Mouse (Mus musculus): ENCODE data around the gene Clspn. TPM values are rescaled to one million over a fixed set of nuclear protein-coding genes. Genes with fewer than 3 reads are reported as not detected.
A peak's percentile ranks its signal among the peaks of the same experiment; 100 is the strongest.

Clspn gene
- total RNA-seq, 2 experiments from 2014 or later, result 2.9 to 3.5 TPM

GRCm38 (mm10) chr4:126554462-126554861 is 2.3 kb upstream of the Clspn start:
- DNase-seq, result peak in 1 of 2 experiments; percentile 11

DNA sequence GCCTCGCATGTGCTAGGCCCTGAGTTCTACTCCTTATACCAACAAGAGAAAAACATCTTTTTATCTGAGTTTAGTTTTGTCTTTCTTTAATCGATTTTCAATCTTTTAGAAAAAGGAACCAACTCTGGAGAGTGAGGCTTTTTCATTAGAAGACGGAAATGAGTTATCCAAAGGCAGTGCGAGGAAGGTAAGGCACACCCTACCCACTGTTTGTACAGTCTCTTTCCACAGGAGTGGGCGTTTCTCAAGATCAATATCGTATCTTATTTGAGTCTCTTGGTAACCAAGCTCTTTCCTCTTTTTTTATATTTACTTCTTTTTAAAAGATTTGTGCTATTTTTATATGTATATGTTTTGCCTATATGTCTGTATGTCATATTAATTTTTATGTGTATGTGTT is 7.1 kb downstream of the Clspn start:
- no peak for DNase-seq

DNA sequence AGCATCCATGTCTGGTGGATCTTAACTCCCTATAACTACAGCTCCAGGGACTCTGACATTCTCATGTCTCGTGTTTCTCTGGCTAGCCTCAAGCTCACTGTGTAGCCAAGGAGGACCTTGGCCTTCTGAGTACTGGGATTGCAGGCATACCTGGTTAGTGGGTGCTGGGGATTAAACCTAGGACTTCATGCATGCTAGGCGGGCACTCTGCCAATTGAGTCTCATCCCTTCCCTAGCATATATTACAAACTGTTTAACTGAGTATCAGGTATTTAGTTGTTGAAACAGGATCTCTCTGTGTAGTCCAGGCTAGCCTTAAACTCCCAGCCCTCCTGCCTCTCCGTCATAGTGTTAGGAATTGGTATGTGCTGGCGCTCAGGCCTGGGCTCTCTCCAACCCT is 10.5 kb downstream of the Clspn start:
- no peak for DNase-seq

GRCm38 (mm10) chr4:126569783-126570182 is 13.0 kb downstream of the Clspn start:
- DNase-seq, result no peak

DNA sequence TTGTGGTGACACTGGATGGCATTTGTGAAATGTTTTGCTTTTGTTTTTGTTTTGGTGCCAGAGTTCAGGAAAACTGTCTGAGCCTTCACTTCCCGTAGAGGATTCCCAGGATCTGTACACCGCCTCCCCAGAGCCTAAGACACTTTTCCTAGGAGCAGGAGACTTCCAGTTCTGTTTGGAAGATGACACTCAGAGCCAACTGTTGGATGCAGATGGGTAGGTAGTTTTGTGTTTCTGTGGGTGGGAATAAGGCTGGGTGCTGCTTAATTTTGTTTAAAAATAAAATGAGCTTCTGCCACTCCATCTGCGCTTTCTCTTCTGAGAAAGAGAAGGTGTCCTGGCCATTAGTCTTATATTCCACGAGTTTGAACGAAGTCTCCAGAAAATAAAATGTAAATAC is 19.5 kb downstream of the Clspn start:
- DNase-seq, result no peak

GRCm38 (mm10) chr4:126577920-126578319 is 21.2 kb downstream of the Clspn start:
- DNase-seq, result no peak

- no peak for DNase-seq
These were observed 22.3 kb downstream of the Clspn start for GRCm38 (mm10) chr4:126579077-126579476.

- DNase-seq, result no peak
These were observed 29.0 kb downstream of the Clspn start for GRCm38 (mm10) chr4:126585739-126586138.

GRCm38 (mm10) chr4:126592039-126592438 is 35.3 kb downstream of the Clspn start:
- no peak for DNase-seq

- DNase-seq, result peak; percentile 52 to 72
These were observed 43.4 kb downstream of the Clspn start for GRCm38 (mm10) chr4:126599971-126600754.

DNA sequence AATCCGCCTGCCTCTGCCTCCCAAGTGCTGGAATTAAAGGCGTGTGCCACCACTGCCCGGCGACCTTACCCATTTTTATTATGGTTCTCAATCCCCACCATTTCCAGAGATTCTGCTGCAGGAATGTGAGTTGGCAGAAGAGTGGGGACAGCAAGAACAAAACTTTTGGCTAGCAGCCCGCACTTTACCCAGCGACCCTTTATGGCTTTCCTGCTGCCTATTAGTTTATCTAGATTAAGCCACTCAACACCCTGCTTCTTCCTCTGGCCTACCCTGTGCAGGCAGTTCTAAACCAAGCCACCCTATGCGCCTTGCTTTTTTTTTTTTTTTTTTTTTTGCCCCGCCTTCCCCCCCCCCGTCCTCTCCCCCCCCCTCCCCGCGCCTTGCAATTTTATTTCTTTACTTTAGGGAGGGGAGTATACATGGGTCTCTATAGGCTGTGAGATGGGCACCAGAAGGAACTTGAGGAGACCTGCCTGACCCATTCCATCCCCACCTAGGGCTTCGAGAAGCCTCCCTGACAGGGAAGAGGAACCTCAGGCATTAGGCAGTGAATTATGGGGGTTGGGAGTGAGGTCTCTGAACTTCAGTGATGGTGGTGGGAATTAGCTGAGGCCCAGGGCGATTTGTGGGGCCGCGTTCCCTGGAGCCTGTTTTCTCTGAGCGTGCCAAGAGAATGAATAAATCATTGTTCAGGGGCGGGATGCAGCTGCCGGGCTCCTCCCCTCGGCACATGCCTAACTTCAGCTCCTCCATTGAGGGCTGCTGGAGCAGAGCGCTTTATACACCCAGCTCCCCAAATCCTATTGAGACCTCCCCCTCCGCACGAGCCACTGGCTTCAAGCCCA is 45.1 kb downstream of the Clspn start:
- DNase-seq, result peak; percentile 54 to 71

GRCm38 (mm10) chr4:126602445-126602762 is 45.7 kb downstream of the Clspn start:
- no peak for DNase-seq

DNA sequence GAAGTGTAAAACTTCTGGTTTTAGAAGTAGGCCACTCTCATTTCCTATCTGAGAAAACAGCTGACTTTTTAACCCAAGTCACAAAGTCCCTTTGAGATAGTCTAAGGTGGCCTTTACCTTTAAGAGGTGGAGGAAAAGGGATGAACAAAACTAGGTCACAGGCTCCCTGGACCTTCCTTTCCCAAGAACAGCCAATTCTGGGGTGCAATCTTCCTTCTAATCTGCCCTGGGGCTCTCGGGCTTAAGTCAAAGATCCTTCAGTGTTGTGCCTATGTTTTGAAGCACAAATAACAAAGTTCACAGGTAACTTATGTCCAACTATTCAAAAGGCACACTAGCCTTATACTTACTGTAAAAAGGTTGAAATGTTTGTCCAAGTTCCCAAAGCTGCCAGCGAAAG is 47.4 kb downstream of the Clspn start:
- no peak for DNase-seq

GRCm38 (mm10) chr4:126605751-126606150 is 49.0 kb downstream of the Clspn start:
- DNase-seq, result no peak

DNA sequence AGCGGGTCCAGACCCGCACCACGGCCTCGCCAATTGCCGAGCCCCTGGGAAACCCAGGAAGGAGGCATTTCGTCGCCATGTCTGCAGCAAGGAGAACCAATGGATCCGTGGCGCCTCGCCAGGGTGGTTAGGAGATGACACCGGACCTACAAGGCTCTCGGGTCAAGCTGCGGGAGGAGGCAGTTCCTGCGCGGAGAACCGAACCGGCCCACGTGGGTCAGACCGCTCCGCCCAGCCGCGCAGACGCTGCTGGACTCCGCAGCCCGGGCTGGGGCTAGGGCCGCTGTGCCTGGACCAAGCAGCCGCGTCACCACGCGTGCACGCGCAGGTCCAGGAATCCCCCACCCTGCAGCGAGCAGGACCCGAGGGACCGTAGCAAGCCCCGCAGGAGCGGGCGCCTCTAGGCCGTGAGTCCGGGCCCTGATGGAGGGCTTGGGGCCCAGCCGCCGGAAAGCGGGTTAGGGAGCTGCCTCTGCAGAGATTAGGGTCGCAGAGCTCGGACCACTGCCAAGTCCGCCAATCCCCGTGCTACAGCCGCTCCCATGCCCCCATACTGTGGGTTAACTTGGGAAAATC is 53.0 kb downstream of the Clspn start, which contains the start of gene 5730409E04Rik:
5730409E04Rik (plus strand) TSS at position 213 of the 576 bp plus-strand sequence.
- peak; percentile 93 to 94 for DNase-seq

DNA sequence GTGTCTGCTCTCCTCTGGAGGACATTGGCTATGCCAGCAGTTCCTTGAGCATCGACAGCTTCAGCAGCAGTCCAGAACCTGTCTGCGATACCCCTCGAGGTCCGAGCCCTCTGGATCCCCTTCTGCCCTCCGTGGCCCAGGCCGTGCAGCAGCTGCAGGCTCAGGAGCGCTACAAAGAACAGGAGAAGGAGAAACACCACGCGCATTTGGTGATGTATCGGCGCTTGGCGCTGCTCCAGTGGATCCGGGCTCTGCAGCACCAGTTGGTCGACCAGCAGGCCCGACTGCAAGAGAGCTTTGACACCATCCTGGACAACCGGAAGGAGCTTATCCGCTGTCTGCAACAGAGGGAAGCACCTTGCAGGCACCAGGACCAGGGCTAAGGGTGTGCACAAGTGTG is 55.3 kb downstream of the Clspn start:
- DNase-seq, result no peak

DNA sequence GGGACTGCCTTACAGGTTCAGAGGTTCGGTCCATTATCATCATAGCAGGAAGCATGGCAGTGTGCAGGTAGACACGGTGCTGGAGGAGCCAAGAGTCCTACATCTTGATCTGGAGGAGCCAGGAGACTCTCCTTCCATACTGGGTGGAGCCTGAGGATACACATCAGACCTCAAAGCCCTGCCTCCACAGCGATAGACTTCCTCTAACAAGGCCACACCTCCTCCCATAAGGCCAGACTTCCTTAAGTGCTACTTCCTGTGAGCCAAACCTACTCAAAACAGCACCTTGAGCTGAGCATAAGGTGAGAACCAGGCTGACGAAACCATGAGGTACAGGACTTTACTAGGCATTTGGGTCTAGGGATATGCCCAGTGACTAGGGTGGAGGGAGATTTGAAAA is 59.6 kb downstream of the Clspn start:
- DNase-seq, result no peak

DNA sequence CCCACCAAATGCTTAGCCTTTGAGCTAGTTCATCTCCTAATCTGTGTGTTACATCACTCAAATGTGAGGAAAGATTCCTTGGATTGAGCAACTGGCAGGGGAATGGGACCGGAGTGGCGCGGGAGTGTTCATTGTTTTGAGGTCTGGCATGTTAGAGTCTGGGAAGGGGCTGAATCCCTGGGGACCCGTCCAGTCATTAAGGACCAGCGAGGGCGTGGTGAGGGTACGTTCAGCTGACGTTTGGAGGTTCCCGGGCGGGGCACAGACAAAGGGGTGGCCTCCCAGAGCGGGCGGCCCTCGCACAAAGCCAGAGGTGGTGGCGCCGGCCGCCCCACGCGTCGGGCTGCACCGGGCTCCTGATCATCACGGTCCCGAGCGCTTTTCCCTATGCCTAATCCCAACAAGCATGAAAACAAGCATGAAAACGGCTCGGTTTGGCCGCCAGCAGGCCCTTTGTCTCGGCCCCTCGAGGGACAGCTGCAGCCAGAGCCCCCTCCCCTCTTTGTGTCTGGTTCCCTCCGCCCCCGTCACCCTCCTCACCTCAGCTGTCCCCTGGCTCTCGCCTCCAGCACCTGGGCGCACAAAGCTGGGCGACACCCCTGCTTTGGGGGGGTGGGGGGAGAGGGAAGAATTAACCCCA is 63.1 kb downstream of the Clspn start:
- no peak for DNase-seq

- no peak for DNase-seq
These were observed 63.7 kb downstream of the Clspn start for GRCm38 (mm10) chr4:126620349-126620874.

DNA sequence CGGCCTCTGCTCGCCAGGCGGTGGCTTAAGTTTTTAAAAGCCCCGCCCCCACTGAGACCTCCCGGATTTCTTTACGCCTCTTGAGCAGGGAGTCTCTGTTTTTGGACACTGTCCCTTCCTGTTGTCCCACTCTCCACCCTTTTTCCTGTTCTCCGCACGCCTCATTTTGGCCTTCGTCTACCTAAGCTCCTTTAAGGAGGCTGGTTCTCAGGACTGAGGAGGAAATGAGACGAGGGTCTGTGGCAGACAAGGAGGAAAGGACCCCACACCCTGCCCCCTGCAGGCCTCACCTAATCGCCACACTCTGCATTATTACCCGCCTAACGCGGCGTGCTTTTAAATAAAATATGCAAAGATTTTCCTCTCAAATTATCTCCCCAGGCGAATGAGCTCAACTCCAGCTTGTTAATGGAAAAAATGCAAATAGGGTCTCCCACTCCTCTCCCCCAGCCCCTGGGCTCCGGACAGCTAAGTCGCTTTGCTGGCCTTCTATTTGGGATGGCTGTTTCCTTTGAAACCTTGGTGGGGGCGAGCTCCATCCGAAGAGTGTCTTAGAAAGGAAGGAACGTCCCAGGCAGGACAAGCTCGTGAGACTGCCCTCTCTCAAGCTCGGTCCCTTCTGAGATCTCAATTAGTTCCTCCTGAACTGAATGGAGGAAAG is 70.4 kb downstream of the Clspn start:
- DNase-seq, result peak in 1 of 2 experiments; percentile 17

DNA sequence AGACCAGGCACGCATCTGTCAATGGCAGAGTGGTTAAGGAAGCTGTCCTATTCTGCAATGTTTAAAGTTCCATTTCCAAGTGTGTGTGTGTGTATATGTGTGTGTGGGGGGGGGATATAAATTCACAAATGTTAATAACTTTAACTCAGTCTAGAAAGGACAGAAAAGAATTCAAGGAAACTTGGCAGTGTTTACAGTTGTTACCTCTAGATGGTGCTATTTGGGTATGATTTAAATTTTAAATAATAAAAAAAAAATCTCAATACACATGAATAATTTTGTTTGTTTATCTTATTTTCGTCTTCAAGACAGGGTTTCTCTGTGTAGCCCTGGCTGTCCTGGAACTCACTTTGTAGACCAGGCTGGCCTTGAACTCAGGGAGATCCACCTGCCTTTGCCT is 75.2 kb downstream of the Clspn start:
- no peak for DNase-seq

DNA sequence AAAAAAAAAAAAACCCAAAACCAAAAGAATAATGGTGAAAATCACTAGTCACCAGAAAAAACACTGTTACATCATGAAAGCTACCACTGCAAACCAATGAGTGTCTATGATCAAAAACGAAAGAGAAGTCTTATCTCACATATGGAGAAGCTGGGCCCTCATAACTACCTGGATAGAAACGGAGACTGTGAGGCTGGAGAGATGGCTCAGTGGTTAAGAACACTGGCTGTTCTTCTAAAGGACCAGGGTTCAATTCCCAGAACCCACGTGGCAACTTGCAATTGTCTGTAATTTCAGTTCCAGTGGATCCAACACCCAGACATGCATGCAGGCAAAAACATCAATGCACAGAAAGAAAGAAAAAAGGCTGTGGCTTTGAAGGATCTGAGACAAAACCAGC is 75.9 kb downstream of the Clspn start:
- DNase-seq, result no peak

Measured in adrenal gland, postnatal 36 days (tissue).